Mouse (Mus musculus) forebrain, embryonic 12.5 days (tissue): Measurements from ENCODE around the gene Qtrt2. TPM values are rescaled to one million over a fixed set of nuclear protein-coding genes. Genes with fewer than 3 reads are reported as not detected.

Experiments used
- ATAC-seq: fragments of 200-750 bp; cut with Nextera tagmentation; 2 replicates; pipeline ENCODE4 v1.8.0; 2017; ENCODE audit warnings: moderate TSS enrichment; ENCODE audit not compliant: low FRiP score
- H3K27ac ChIP-seq: fragments of 300-500 bp; sonication (generic); 2 replicates; pipeline ENCODE4 v1.5.1; 2016; ENCODE audit warnings: mild to moderate bottlenecking
- H3K27me3 ChIP-seq: fragments of 300-500 bp; sonication (generic); 2 replicates; pipeline ENCODE4 v1.6.1; 2016; ENCODE audit warnings: mild to moderate bottlenecking
- H3K36me3 ChIP-seq: fragments of 300-500 bp; sonication (generic); replicated peaks from 2 replicates; pipeline ENCODE4 v1.6.1; 2016; ENCODE audit warnings: mild to moderate bottlenecking
- H3K4me1 ChIP-seq: fragments of 300-500 bp; sonication (generic); 2 replicates; pipeline ENCODE4 v1.6.1; 2016
- H3K4me2 ChIP-seq: fragments of 300-500 bp; sonication (generic); 2 replicates; pipeline ENCODE4 v1.6.1; 2016; ENCODE audit warnings: mild to moderate bottlenecking, moderate library complexity
- H3K4me3 ChIP-seq: fragments of 300-500 bp; sonication (generic); replicated peaks from 2 replicates; pipeline ENCODE4 v1.5.1; 2016; ENCODE audit warnings: mild to moderate bottlenecking
- H3K9ac ChIP-seq: fragments of 300-500 bp; sonication (generic); 2 replicates; pipeline ENCODE4 v1.6.1; 2016; ENCODE audit warnings: mild to moderate bottlenecking
- H3K9me3 ChIP-seq: fragments of 300-500 bp; sonication (generic); 2 replicates; pipeline ENCODE4 v1.6.1; 2016
- WGBS: fragments of 180-500 bp; shearing (Covaris S2); methylation state at CpG from one replicate; pipeline ENCODE4 v1.1.7; 2016; 5-methylcytosine and 5-hydroxymethylcytosine counted together
- polyA plus RNA-seq: library from polyadenylated mRNA; unstranded; fragments of >200 nt; fragmentation: Nextera tagmentation; extraction: Ambion mirVana; gene quantifications from 2 replicates; pipeline ENCODE4 v1.2.1, GENCODE M21; 2016

Qtrt2 gene
- 34.7 and 35.6 TPM in 2 replicates for polyA plus RNA-seq

GRCm38 (mm10) chr16:43926341-43926859 lies at the start of gene Qtrt2:
Gene Qtrt2, minus strand, starts transcription at chr16:43926809.
- Histone ChIP-seq H3K9me3 (no peaks in the 10 kb centered on the region), H3K36me3 (no peaks in the 10 kb centered on the region), H3K4me1 (peaks cover 5% of the 10 kb centered on the region; the same call in 1 of the 2 replicates), H3K4me3 (no peak within 1 kb of the TSS), H3K9ac (no peak within 1 kb of the TSS), H3K27ac (no peak within 1 kb of the TSS), H3K4me2 (no peak within 1 kb of the TSS), H3K27me3 (no peaks in the 10 kb centered on the region)
- ATAC-seq = no peak
- WGBS = 65% methylated on average over 6 of the region's 6 CpGs

GRCm38 (mm10) chr16:43973606-43974220 lies 47.1 kb upstream of the Qtrt2 start:
- no peaks in the 10 kb centered on the region for H3K9me3 ChIP-seq

GRCm38 (mm10) chr16:43973147-43973546 lies 46.5 kb upstream of the Qtrt2 start:
- no peaks in the 10 kb centered on the region for H3K36me3 ChIP-seq
- no peak overlapping the region for H3K4me3 ChIP-seq
- 95% methylated on average over 11 of the region's 11 CpGs for WGBS
- H3K4me2 ChIP-seq = no peak overlapping the region
- no peak overlapping the region for H3K27ac ChIP-seq
- no peak for ATAC-seq
- H3K4me1 ChIP-seq = no peaks in the 10 kb centered on the region
- peaks cover 14% of the 10 kb centered on the region; the same call in 1 of the 2 replicates for H3K27me3 ChIP-seq
- no peaks in the 10 kb centered on the region for H3K9me3 ChIP-seq
- H3K9ac ChIP-seq = no peak overlapping the region

More at GRCm38 (mm10) chr16:43973606-43974220, 47.1 kb upstream of the Qtrt2 start:
- 78% methylated on average over 22 of the region's 22 CpGs for WGBS
- Histone ChIP-seq H3K27me3 (peaks cover 19% of the 10 kb centered on the region), H3K27ac (no peak overlapping the region), H3K9ac (no peak overlapping the region), H3K4me1 (no peaks in the 10 kb centered on the region), H3K4me3 (no peak overlapping the region), H3K4me2 (no peak overlapping the region), H3K36me3 (no peaks in the 10 kb centered on the region)
- ATAC-seq = no peak

GRCm38 (mm10) chr16:43972391-43972790 lies 45.8 kb upstream of the Qtrt2 start:
- Histone ChIP-seq H3K27ac (no peak overlapping the region), H3K4me3 (no peak overlapping the region), H3K9ac (no peak overlapping the region), H3K27me3 (peaks cover 10% of the 10 kb centered on the region; the same call in 1 of the 2 replicates), H3K4me1 (no peaks in the 10 kb centered on the region), H3K4me2 (no peak overlapping the region), H3K9me3 (no peaks in the 10 kb centered on the region), H3K36me3 (no peaks in the 10 kb centered on the region)
- 97% methylated on average over 2 of the region's 2 CpGs for WGBS
- no peak for ATAC-seq

GRCm38 (mm10) chr16:43971741-43972140 lies 45.1 kb upstream of the Qtrt2 start:
- Histone ChIP-seq H3K9ac (no peak overlapping the region), H3K4me3 (no peak overlapping the region), H3K9me3 (no peaks in the 10 kb centered on the region), H3K27me3 (peaks cover 7% of the 10 kb centered on the region; the same call in 1 of the 2 replicates), H3K27ac (no peak overlapping the region), H3K4me1 (no peaks in the 10 kb centered on the region), H3K4me2 (no peak overlapping the region), H3K36me3 (no peaks in the 10 kb centered on the region)
- 94% methylated on average over 9 of the region's 9 CpGs for WGBS
- no peak for ATAC-seq

GRCm38 (mm10) chr16:43971189-43971588 lies 44.6 kb upstream of the Qtrt2 start:
- Histone ChIP-seq H3K4me1 (0 out of 2 replicates have a peak, but pooled peaks cover 2% of the 10 kb centered on the region), H3K9ac (no peak overlapping the region), H3K27me3 (0 out of 2 replicates have a peak, but pooled peaks cover 3% of the 10 kb centered on the region), H3K4me3 (no peak overlapping the region), H3K9me3 (no peaks in the 10 kb centered on the region), H3K4me2 (no peak overlapping the region), H3K27ac (no peak overlapping the region), H3K36me3 (no peaks in the 10 kb centered on the region)
- WGBS = 93% methylated on average over 11 of the region's 11 CpGs
- ATAC-seq = no peak

GRCm38 (mm10) chr16:43970426-43970825 lies 43.8 kb upstream of the Qtrt2 start:
- Histone ChIP-seq H3K27me3 (no peaks in the 10 kb centered on the region), H3K4me1 (0 out of 2 replicates have a peak, but pooled peaks cover 6% of the 10 kb centered on the region), H3K4me2 (no peak overlapping the region), H3K27ac (no peak overlapping the region), H3K4me3 (no peak overlapping the region), H3K9me3 (no peaks in the 10 kb centered on the region), H3K9ac (no peak overlapping the region), H3K36me3 (no peaks in the 10 kb centered on the region)
- ATAC-seq = no peak
- 89% methylated on average over 3 of the region's 3 CpGs for WGBS

- H3K36me3 ChIP-seq = peaks cover 4% of the 10 kb centered on the region; the same call in 1 of the 2 replicates
- H3K9me3 ChIP-seq = no peaks in the 10 kb centered on the region
- 0 out of 2 replicates have a peak, but pooled peaks have one; percentile 52 for ATAC-seq
- H3K4me1 ChIP-seq = 0 out of 2 replicates have a peak, but pooled peaks cover 9% of the 10 kb centered on the region
- 0 out of 2 replicates have a peak overlapping the region, but pooled peaks have one; percentile 5 for H3K27ac ChIP-seq
- H3K27me3 ChIP-seq = no peaks in the 10 kb centered on the region
- no peak overlapping the region for H3K4me3 ChIP-seq
- H3K9ac ChIP-seq = no peak overlapping the region
- 76% methylated on average over 13 of the region's 13 CpGs for WGBS
- H3K4me2 ChIP-seq = no peak overlapping the region
Measured at GRCm38 (mm10) chr16:43965781-43966389, 39.3 kb upstream of the Qtrt2 start.

- ATAC-seq = no peak
- Histone ChIP-seq H3K27ac (no peak overlapping the region), H3K4me1 (0 out of 2 replicates have a peak, but pooled peaks cover 9% of the 10 kb centered on the region), H3K4me2 (no peak overlapping the region), H3K36me3 (peaks cover 10% of the 10 kb centered on the region; the same call in 1 of the 2 replicates), H3K27me3 (no peaks in the 10 kb centered on the region), H3K4me3 (no peak overlapping the region), H3K9ac (no peak overlapping the region), H3K9me3 (no peaks in the 10 kb centered on the region)
- 85% methylated on average over 3 of the region's 3 CpGs for WGBS
Measured at GRCm38 (mm10) chr16:43963780-43964179, 37.2 kb upstream of the Qtrt2 start.

GRCm38 (mm10) chr16:43963291-43963690 lies 36.7 kb upstream of the Qtrt2 start:
- 93% methylated on average over 9 of the region's 9 CpGs for WGBS
- H3K9ac ChIP-seq = no peak overlapping the region

GRCm38 (mm10) chr16:43958038-43958437 lies 31.4 kb upstream of the Qtrt2 start:
- Histone ChIP-seq H3K9ac (no peak overlapping the region), H3K9me3 (no peaks in the 10 kb centered on the region), H3K4me3 (no peak overlapping the region), H3K4me2 (no peak overlapping the region), H3K27me3 (no peaks in the 10 kb centered on the region), H3K27ac (no peak overlapping the region), H3K36me3 (peaks cover 6% of the 10 kb centered on the region; the same call in 1 of the 2 replicates), H3K4me1 (no peaks in the 10 kb centered on the region)
- WGBS = 86% methylated on average over 4 of the region's 4 CpGs
- no peak for ATAC-seq

More at GRCm38 (mm10) chr16:43963291-43963690, 36.7 kb upstream of the Qtrt2 start:
- Histone ChIP-seq H3K27me3 (no peaks in the 10 kb centered on the region), H3K27ac (no peak overlapping the region), H3K4me1 (0 out of 2 replicates have a peak, but pooled peaks cover 9% of the 10 kb centered on the region), H3K4me2 (no peak overlapping the region), H3K9me3 (no peaks in the 10 kb centered on the region), H3K36me3 (peaks cover 10% of the 10 kb centered on the region; the same call in 1 of the 2 replicates), H3K4me3 (no peak overlapping the region)
- no peak for ATAC-seq

GRCm38 (mm10) chr16:43954913-43955312 lies 28.3 kb upstream of the Qtrt2 start:
- Histone ChIP-seq H3K9me3 (no peaks in the 10 kb centered on the region), H3K4me1 (no peaks in the 10 kb centered on the region), H3K36me3 (peaks cover 4% of the 10 kb centered on the region; the same call in 1 of the 2 replicates), H3K27me3 (no peaks in the 10 kb centered on the region), H3K4me3 (no peak overlapping the region), H3K9ac (no peak overlapping the region), H3K4me2 (no peak overlapping the region), H3K27ac (no peak overlapping the region)
- ATAC-seq = no peak
- 89% methylated on average over 6 of the region's 6 CpGs for WGBS
